Mouse (Mus musculus) heart, embryonic 14.5 days (tissue): ENCODE results near the gene Rps28. TPM values are rescaled to one million over a fixed set of nuclear protein-coding genes. Genes with fewer than 3 reads are reported as not detected.
"Not testable (repeated sequence)": the region's sequence is repeated elsewhere in the genome, so short reads cannot be mapped to it uniquely, and the experiment has no call there.

Experiments
- ATAC-seq: fragments of 200-750 bp; cut with Nextera tagmentation; 2 replicates; pipeline ENCODE4 v1.8.0; 2017; ENCODE audit warnings: low read depth, moderate TSS enrichment; ENCODE audit not compliant: insufficient number of reproducible peaks, insufficient read depth, low FRiP score
- H3K27ac ChIP-seq, 2 experiments: fragments of 200-500 bp in 1 of 2; fragments of 300-500 bp in 1 of 2; sonication (generic) in 1 of 2; replicated peaks in 1 of 2; 2 replicates each; pipeline ENCODE4 v1.5.1; 2012 to 2014; ENCODE audit warnings: low read depth in 2 of 2, low read length in 2 of 2, control low read depth in 1 of 2, mild to moderate bottlenecking in 1 of 2, mixed read lengths in 1 of 2; ENCODE audit not compliant: control insufficient read depth in 1 of 2, insufficient read depth in 1 of 2
- H3K27me3 ChIP-seq: fragments of 300-500 bp; sonication (generic); 2 replicates; pipeline ENCODE4 v1.6.1; 2014; ENCODE audit warnings: mild to moderate bottlenecking, low read length, control low read depth; ENCODE audit not compliant: control insufficient read depth, insufficient read depth
- H3K36me3 ChIP-seq: fragments of 300-500 bp; sonication (generic); 2 replicates; pipeline ENCODE4 v1.6.1; 2014; ENCODE audit warnings: mild to moderate bottlenecking, control low read depth, low read length, mixed read lengths; ENCODE audit not compliant: control insufficient read depth, insufficient read depth
- H3K4me1 ChIP-seq, 2 experiments: fragments of 200-500 bp in 1 of 2; fragments of 300-500 bp in 1 of 2; sonication (generic) in 1 of 2; 2 replicates each; pipeline ENCODE4 v1.6.1; 2012 to 2014; ENCODE audit warnings: low read length in 2 of 2, control low read depth in 1 of 2, mixed read lengths in 1 of 2; ENCODE audit not compliant: control insufficient read depth in 2 of 2, insufficient read depth in 2 of 2
- H3K4me2 ChIP-seq: fragments of 300-500 bp; sonication (generic); 2 replicates; pipeline ENCODE4 v1.6.1; 2014; ENCODE audit warnings: mild to moderate bottlenecking, low read length
- H3K4me3 ChIP-seq, 2 experiments: fragments of 200-500 bp in 1 of 2; fragments of 300-500 bp in 1 of 2; sonication (generic) in 1 of 2; 2 replicates each; pipeline ENCODE4 v1.5.1; 2012 to 2014; ENCODE audit warnings: low read length in 2 of 2, mild to moderate bottlenecking in 2 of 2, control low read depth in 1 of 2, low read depth in 1 of 2, moderate library complexity in 1 of 2; ENCODE audit not compliant: control insufficient read depth in 1 of 2, insufficient read depth in 1 of 2
- H3K9ac ChIP-seq: fragments of 300-500 bp; sonication (generic); 2 replicates; pipeline ENCODE4 v1.6.1; 2014; ENCODE audit warnings: mild to moderate bottlenecking, low read length
- H3K9me3 ChIP-seq: fragments of 300-500 bp; sonication (generic); 2 replicates; pipeline ENCODE4 v1.6.1; 2016; ENCODE audit warnings: low read length, control low read depth; ENCODE audit not compliant: control insufficient read depth
- WGBS: fragments of 180-500 bp; shearing (Covaris S2); extraction: QIAGEN DNeasy Blood & Tissue Kit; methylation state at CpG from one replicate; pipeline ENCODE4 v1.1.7; 2014; 5-methylcytosine and 5-hydroxymethylcytosine counted together
- polyA plus RNA-seq: library from polyadenylated mRNA; unstranded; fragments of >200 nt; fragmentation: Nextera tagmentation; extraction: Ambion mirVana; gene quantifications from 2 replicates; pipeline ENCODE4 v1.2.1, GENCODE M21; 2014

Gene Rps28
- 653 and 768 TPM in 2 replicates for polyA plus RNA-seq

- Histone ChIP-seq H3K27me3 (no peaks in the 10 kb centered on the region), H3K9ac (peak within 1 kb of the TSS; percentile 87), H3K4me3 (peak within 1 kb of the TSS; percentile 60 to 62), H3K27ac (peak within 1 kb of the TSS; percentile 80 to 90), H3K4me1 (peaks cover 2 to 29% of the 10 kb centered on the region in 2 experiments; a peak in 3 of 4 replicates), H3K36me3 (peaks cover 58% of the 10 kb centered on the region), H3K4me2 (peak within 1 kb of the TSS; percentile 76), H3K9me3 (no peaks in the 10 kb centered on the region)
- under 1% methylated on average over 51 of the region's 51 CpGs for WGBS
- peak; percentile 90 for ATAC-seq
Observed at GRCm38 (mm10) chr17:33824084-33824996, at the start of gene Rps28, which contains the start of gene Ndufa7. Gene Rps28 (minus strand): TSS chr17:33824562. Gene Ndufa7 (plus strand): TSS chr17:33824572.

- H3K4me3 ChIP-seq, H3K9ac ChIP-seq, H3K27me3 ChIP-seq, ATAC-seq, H3K9me3 ChIP-seq, H3K4me1 ChIP-seq, H3K27ac ChIP-seq, H3K4me2 ChIP-seq: not testable (repeated sequence)
- H3K36me3 ChIP-seq, result peaks cover 30% of the 10 kb centered on the region
- 76% methylated on average over 3 of the region's 12 CpGs for WGBS
Observed at GRCm38 (mm10) chr17:33873537-33873936, 49.2 kb upstream of the Rps28 start, which contains the start of gene Gm7029. Gene Gm7029 (plus strand): TSS chr17:33873837.

- no peak for ATAC-seq
- Histone ChIP-seq H3K4me2 (0 out of 2 replicates have a peak overlapping the region, but pooled peaks have one; percentile 18), H3K4me3 (no peak overlapping the region)
Observed at GRCm38 (mm10) chr17:33865330-33866030, 41.1 kb upstream of the Rps28 start.

GRCm38 (mm10) chr17:33857816-33858215, 33.5 kb upstream of the Rps28 start:
- Histone ChIP-seq H3K36me3 (no peaks in the 10 kb centered on the region), H3K9me3 (no peaks in the 10 kb centered on the region; the same call in 1 of the 2 replicates), H3K27me3 (no peaks in the 10 kb centered on the region), H3K27ac (no peak overlapping the region), H3K4me3 (no peak overlapping the region), H3K4me2 (no peak overlapping the region), H3K4me1 (no peaks in the 10 kb centered on the region), H3K9ac (no peak overlapping the region)
- ATAC-seq, result no peak
- 80% methylated on average over 4 of the region's 4 CpGs for WGBS

More at GRCm38 (mm10) chr17:33865330-33866030, 41.1 kb upstream of the Rps28 start:
- H3K27me3 ChIP-seq, result no peaks in the 10 kb centered on the region
- H3K36me3 ChIP-seq, result no peaks in the 10 kb centered on the region
- 21% methylated on average over 7 of the region's 9 CpGs for WGBS
- H3K9ac ChIP-seq, result 0 out of 2 replicates have a peak overlapping the region, but pooled peaks have one; percentile 21
- H3K27ac ChIP-seq, result no peak overlapping the region
- H3K4me1 ChIP-seq, result no peaks in the 10 kb centered on the region; a peak in 1 of 4 replicates
- H3K9me3 ChIP-seq, result no peaks in the 10 kb centered on the region

- H3K4me1 ChIP-seq, result no peaks in the 10 kb centered on the region
- H3K9me3 ChIP-seq, result no peaks in the 10 kb centered on the region
- no peak for ATAC-seq
- no peak overlapping the region for H3K9ac ChIP-seq
- 56% methylated on average over 1 of the region's 1 CpGs for WGBS
- no peak overlapping the region for H3K27ac ChIP-seq
- H3K4me3 ChIP-seq, result no peak overlapping the region
- peaks cover 9% of the 10 kb centered on the region; the same call in 1 of the 2 replicates for H3K36me3 ChIP-seq
- H3K4me2 ChIP-seq, result no peak overlapping the region
- H3K27me3 ChIP-seq, result no peaks in the 10 kb centered on the region
Observed at GRCm38 (mm10) chr17:33851331-33851730, 27.0 kb upstream of the Rps28 start.

- Histone ChIP-seq H3K9me3 (no peaks in the 10 kb centered on the region), H3K27me3 (no peaks in the 10 kb centered on the region), H3K9ac (no peak overlapping the region), H3K4me3 (no peak overlapping the region), H3K4me1 (peaks cover 3 to 4% of the 10 kb centered on the region in 2 experiments; a peak in 1 of 4 replicates), H3K4me2 (no peak overlapping the region), H3K36me3 (peaks cover 9% of the 10 kb centered on the region; the same call in 1 of the 2 replicates), H3K27ac (no peak overlapping the region)
- 65% methylated on average over 8 of the region's 8 CpGs for WGBS
- no peak for ATAC-seq
Observed at GRCm38 (mm10) chr17:33848139-33848538, 23.8 kb upstream of the Rps28 start.

- peaks cover 3 to 4% of the 10 kb centered on the region in 2 experiments; a peak in 1 of 4 replicates for H3K4me1 ChIP-seq
- no peak overlapping the region for H3K4me2 ChIP-seq
- WGBS, result 76% methylated on average over 1 of the region's 1 CpGs
- H3K27me3 ChIP-seq, result no peaks in the 10 kb centered on the region
- H3K36me3 ChIP-seq, result peaks cover 22% of the 10 kb centered on the region
- no peak for ATAC-seq
- H3K4me3 ChIP-seq, result no peak overlapping the region
- no peak overlapping the region for H3K9ac ChIP-seq
- no peak overlapping the region for H3K27ac ChIP-seq
- H3K9me3 ChIP-seq, result no peaks in the 10 kb centered on the region
Observed at GRCm38 (mm10) chr17:33844196-33844595, 19.8 kb upstream of the Rps28 start.
